Mouse (Mus musculus): ENCODE results near the gene Rps19.
"Not testable (repeated sequence)": the region's sequence is repeated elsewhere in the genome, so short reads cannot be mapped to it uniquely, and the experiment has no call there.

DNA sequence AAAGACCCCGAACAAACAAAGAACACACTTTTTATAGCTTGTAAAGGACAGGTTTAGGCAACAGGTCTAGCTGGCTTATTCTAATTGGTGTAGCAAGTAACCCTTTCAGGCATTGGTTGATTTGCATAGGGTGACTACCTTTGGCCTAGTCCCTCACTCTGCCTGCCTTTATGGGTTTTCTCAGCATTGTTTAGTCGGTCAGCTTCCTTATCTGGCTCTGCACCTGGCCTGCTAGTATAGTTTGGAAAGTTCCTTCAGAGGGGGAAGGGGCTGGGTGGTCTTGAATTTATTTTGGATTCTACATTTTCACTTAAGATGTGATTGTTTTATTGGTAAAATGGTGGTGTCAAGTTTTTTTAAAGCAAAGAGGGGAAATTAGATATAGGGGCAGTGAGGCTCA is 37.6 kb upstream of the Rps19 start:
- TF ChIP-seq POLR2A (IDR thresholded peaks at IDR 0.05; ENCODE audit: insufficient read depth, low read length); CTCF (IDR thresholded peaks at IDR 0.05; ENCODE audit: low read depth, low read length); EP300 (IDR thresholded peaks at IDR 0.05; ENCODE audit: insufficient read depth, low read depth, low read length): not testable (repeated sequence)

All from ES-Bruce4 (cell line).